Mouse (Mus musculus) heart, embryonic 13.5 days (tissue): ENCODE results near the gene Cyp4a14. TPM values are rescaled to one million over a fixed set of nuclear protein-coding genes. Genes with fewer than 3 reads are reported as not detected.
"Not testable (repeated sequence)": the region's sequence is repeated elsewhere in the genome, so short reads cannot be mapped to it uniquely, and the experiment has no call there.

Experiments used
- ATAC-seq: fragments of 200-750 bp; cut with Nextera tagmentation; 2 replicates; pipeline ENCODE4 v1.8.0; 2017; ENCODE audit warnings: moderate TSS enrichment; ENCODE audit not compliant: insufficient number of reproducible peaks, low FRiP score, low TSS enrichment; ENCODE audit errors: extremely low read depth
- H3K27ac ChIP-seq: fragments of 300-500 bp; sonication (generic); replicated peaks from 2 replicates; pipeline ENCODE4 v1.5.1; 2015; ENCODE audit warnings: moderate library complexity, mild to moderate bottlenecking, inconsistent platforms
- H3K27me3 ChIP-seq: fragments of 300-500 bp; sonication (generic); replicated peaks from 2 replicates; pipeline ENCODE4 v1.6.1; 2015; ENCODE audit warnings: mild to moderate bottlenecking, inconsistent platforms
- H3K36me3 ChIP-seq: fragments of 300-500 bp; sonication (generic); 2 replicates; pipeline ENCODE4 v1.6.1; 2015; ENCODE audit warnings: mild to moderate bottlenecking, inconsistent platforms
- H3K4me1 ChIP-seq: fragments of 300-500 bp; sonication (generic); 2 replicates; pipeline ENCODE4 v1.6.1; 2015; ENCODE audit warnings: inconsistent platforms
- H3K4me2 ChIP-seq: fragments of 300-500 bp; sonication (generic); 2 replicates; pipeline ENCODE4 v1.6.1; 2015; ENCODE audit warnings: inconsistent platforms, mild to moderate bottlenecking, moderate library complexity
- H3K4me3 ChIP-seq: fragments of 300-500 bp; sonication (generic); 2 replicates; pipeline ENCODE4 v1.5.1; 2015; ENCODE audit warnings: moderate library complexity, mild to moderate bottlenecking, inconsistent platforms
- H3K9ac ChIP-seq: fragments of 300-500 bp; sonication (generic); 2 replicates; pipeline ENCODE4 v1.6.1; 2015; ENCODE audit warnings: inconsistent platforms, mild to moderate bottlenecking, moderate library complexity
- H3K9me3 ChIP-seq: fragments of 300-500 bp; sonication (generic); 2 replicates; pipeline ENCODE4 v1.6.1; 2016; ENCODE audit warnings: inconsistent platforms
- WGBS: fragments of 180-500 bp; shearing (Covaris S2); methylation state at CpG from one replicate; pipeline ENCODE4 v1.1.7; 2015; ENCODE audit warnings: mixed read lengths; 5-methylcytosine and 5-hydroxymethylcytosine counted together
- polyA plus RNA-seq: library from polyadenylated mRNA; unstranded; fragments of >200 nt; fragmentation: Nextera tagmentation; extraction: Ambion mirVana; gene quantifications from 2 replicates; pipeline ENCODE4 v1.2.1, GENCODE M21; 2015

The Cyp4a14 gene
- polyA plus RNA-seq, result not detected in 2 replicates

DNA sequence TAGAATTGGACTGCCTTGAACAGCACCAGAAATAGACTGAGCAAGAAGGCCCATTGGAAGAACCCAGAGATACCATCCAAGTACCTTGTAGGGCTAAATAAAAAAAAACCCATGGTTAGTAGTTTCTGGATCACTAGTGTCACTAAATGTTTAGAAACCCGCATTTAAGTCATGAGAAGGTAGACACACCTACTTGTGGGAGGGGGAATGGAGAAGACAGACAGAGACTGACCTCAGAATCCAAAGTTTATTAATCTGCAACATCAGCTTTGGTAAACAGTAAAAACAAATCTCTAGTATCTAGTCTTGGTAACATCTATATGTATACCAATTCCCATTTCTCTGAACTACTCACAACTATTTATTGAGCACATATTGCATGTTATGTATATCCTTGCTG, at the start of gene Cyp4a14:
Gene Cyp4a14 (minus strand): TSS at position 142 of the 400 bp plus-strand sequence.
- no peak within 1 kb of the TSS for H3K4me3 ChIP-seq
- H3K9ac ChIP-seq, result no peak within 1 kb of the TSS
- H3K4me2 ChIP-seq, result no peak within 1 kb of the TSS
- no peak within 1 kb of the TSS for H3K27ac ChIP-seq
- no peaks in the 10 kb centered on the region for H3K4me1 ChIP-seq
- WGBS, result 60% methylated on average over 1 of the region's 1 CpGs
- H3K36me3 ChIP-seq, result no peaks in the 10 kb centered on the region
- no peaks in the 10 kb centered on the region for H3K27me3 ChIP-seq
- no peak for ATAC-seq
- no peaks in the 10 kb centered on the region for H3K9me3 ChIP-seq

DNA sequence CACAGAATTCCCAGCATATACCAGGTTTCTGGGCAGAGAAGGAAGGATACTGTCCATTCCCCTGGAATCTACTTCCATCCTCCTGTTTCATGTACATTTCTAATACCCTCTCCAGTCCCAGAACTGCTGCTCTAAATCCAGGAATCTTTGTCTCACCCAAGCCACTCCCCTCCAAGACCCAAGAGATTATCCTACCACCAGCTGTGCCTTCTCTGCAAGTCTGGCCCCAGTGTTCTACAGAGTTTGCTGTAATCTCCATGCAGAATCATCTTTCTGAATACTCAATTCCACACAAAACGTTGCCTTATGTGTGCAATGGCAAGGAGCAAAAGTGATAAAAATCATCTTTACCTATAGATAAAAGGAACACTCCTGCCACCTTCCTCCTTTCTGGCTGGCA, 49.2 kb upstream of the Cyp4a14 start:
- no peaks in the 10 kb centered on the region for H3K27me3 ChIP-seq
- no peak overlapping the region for H3K9ac ChIP-seq
- H3K4me1 ChIP-seq, result no peaks in the 10 kb centered on the region
- H3K36me3 ChIP-seq, result no peaks in the 10 kb centered on the region
- H3K27ac ChIP-seq, result no peak overlapping the region
- H3K4me3 ChIP-seq, result no peak overlapping the region
- 26% methylated on average over 1 of the region's 1 CpGs for WGBS
- H3K4me2 ChIP-seq, result no peak overlapping the region
- H3K9me3 ChIP-seq, result peaks cover 3% of the 10 kb centered on the region; the same call in 1 of the 2 replicates
- no peak for ATAC-seq

GRCm38 (mm10) chr4:115521766-115522165, 25.8 kb upstream of the Cyp4a14 start:
- H3K4me3 ChIP-seq, result no peak overlapping the region
- no peak overlapping the region for H3K27ac ChIP-seq
- ATAC-seq, result no peak
- H3K9me3 ChIP-seq, result no peaks in the 10 kb centered on the region
- no peaks in the 10 kb centered on the region for H3K27me3 ChIP-seq
- H3K4me1 ChIP-seq, result no peaks in the 10 kb centered on the region
- H3K4me2 ChIP-seq, result no peak overlapping the region
- no peak overlapping the region for H3K9ac ChIP-seq
- no peaks in the 10 kb centered on the region for H3K36me3 ChIP-seq
- WGBS, result 79% methylated on average over 2 of the region's 2 CpGs

DNA sequence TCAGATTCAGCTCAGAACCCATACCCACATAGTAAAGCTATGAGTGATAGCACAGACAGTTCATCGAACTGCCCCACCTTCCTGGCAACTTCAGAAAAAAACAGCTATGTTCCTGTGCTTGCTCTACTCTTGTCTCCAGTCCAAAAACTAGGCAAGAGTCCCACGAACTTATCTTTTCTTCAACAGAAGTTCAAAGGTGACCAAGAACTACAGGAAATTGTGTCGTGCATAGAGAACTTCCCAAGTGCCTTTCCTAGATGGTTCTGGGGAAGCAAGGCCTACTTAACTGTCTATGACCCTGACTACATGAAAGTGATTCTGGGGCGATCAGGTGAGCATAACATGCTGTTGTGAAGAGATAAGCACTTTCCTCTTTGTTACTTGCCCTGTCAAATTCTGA, 23.5 kb upstream of the Cyp4a14 start:
- no peak overlapping the region for H3K27ac ChIP-seq
- WGBS, result 43% methylated on average over 4 of the region's 4 CpGs
- no peaks in the 10 kb centered on the region for H3K36me3 ChIP-seq
- H3K27me3 ChIP-seq, result no peaks in the 10 kb centered on the region
- ATAC-seq, result no peak
- H3K4me1 ChIP-seq, result no peaks in the 10 kb centered on the region
- no peak overlapping the region for H3K9ac ChIP-seq
- H3K4me3 ChIP-seq, result no peak overlapping the region
- no peaks in the 10 kb centered on the region for H3K9me3 ChIP-seq
- no peak overlapping the region for H3K4me2 ChIP-seq

DNA sequence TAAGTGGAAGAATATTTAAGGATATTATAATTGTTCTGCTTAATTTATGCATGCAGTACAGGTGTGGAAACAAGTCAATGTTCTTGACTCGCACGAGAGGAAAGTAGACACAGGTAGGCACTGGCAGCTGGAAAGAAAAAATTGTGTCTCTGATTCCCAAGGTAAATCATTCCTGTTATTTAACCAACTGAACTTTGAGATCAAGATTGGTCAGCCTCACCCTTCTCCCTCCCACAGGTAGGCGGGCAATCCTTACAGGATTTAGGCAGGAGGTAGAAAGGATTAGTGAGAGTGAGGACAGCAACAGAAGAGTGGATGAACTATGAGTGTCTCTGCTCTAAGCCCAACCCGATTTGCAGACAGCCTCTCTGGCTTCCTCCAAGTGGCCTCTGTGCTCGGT, 22.1 kb upstream of the Cyp4a14 start, which contains the start of gene Cyp4a10:
Gene Cyp4a10 (plus strand): TSS at position 265 of the 400 bp plus-strand sequence.
- not testable (repeated sequence) for H3K4me3 ChIP-seq, H3K36me3 ChIP-seq, H3K9ac ChIP-seq, H3K27ac ChIP-seq, H3K27me3 ChIP-seq, H3K4me2 ChIP-seq, H3K9me3 ChIP-seq, ATAC-seq, H3K4me1 ChIP-seq
- WGBS, result 68% methylated on average over 5 of the region's 5 CpGs

DNA sequence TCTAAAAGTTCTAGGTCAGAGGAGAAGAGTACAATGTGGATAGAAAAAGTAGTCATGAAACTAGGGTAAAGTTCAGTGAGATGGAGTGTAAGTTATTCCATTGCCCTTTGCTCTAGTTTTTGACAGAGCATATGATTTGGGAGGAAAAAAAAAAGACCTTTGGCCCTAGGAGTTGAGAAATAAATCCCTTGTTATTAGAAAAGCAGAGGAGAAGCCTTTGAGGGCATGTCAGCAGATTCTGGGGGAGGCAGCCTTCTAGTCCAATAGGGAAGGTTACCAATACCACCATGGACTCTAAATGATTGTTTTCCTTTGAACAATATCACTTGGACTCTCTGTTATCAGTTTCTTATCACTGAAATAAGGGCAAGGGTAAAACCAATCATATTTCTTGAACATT, 18.0 kb upstream of the Cyp4a14 start:
- not testable (repeated sequence) for H3K36me3 ChIP-seq, H3K27ac ChIP-seq, H3K9me3 ChIP-seq, H3K4me1 ChIP-seq, H3K4me2 ChIP-seq, H3K9ac ChIP-seq, H3K4me3 ChIP-seq, ATAC-seq, H3K27me3 ChIP-seq

GRCm38 (mm10) chr4:115497466-115497865, 1.5 kb upstream of the Cyp4a14 start:
- no peaks in the 10 kb centered on the region for H3K4me1 ChIP-seq
- H3K4me3 ChIP-seq, result no peak overlapping the region
- no peak overlapping the region for H3K9ac ChIP-seq
- H3K27ac ChIP-seq, result no peak overlapping the region
- H3K4me2 ChIP-seq, result no peak overlapping the region
- no peak for ATAC-seq
- WGBS, result 78% methylated on average over 3 of the region's 3 CpGs
- no peaks in the 10 kb centered on the region for H3K36me3 ChIP-seq
- no peaks in the 10 kb centered on the region for H3K27me3 ChIP-seq
- no peaks in the 10 kb centered on the region for H3K9me3 ChIP-seq

- no peak for ATAC-seq
- Histone ChIP-seq H3K4me1 (no peaks in the 10 kb centered on the region), H3K27me3 (no peaks in the 10 kb centered on the region), H3K4me3 (no peak overlapping the region), H3K27ac (no peak overlapping the region), H3K4me2 (no peak overlapping the region), H3K9ac (no peak overlapping the region), H3K36me3 (no peaks in the 10 kb centered on the region), H3K9me3 (no peaks in the 10 kb centered on the region)
- WGBS, result 48% methylated on average over 6 of the region's 6 CpGs
Measured at GRCm38 (mm10) chr4:115481006-115481652, 14.8 kb downstream of the Cyp4a14 start.

GRCm38 (mm10) chr4:115476051-115476450, 19.9 kb downstream of the Cyp4a14 start:
- H3K9ac ChIP-seq, H3K4me2 ChIP-seq, H3K27me3 ChIP-seq, H3K27ac ChIP-seq, ATAC-seq, H3K4me3 ChIP-seq, H3K36me3 ChIP-seq, H3K4me1 ChIP-seq, H3K9me3 ChIP-seq: not testable (repeated sequence)

DNA sequence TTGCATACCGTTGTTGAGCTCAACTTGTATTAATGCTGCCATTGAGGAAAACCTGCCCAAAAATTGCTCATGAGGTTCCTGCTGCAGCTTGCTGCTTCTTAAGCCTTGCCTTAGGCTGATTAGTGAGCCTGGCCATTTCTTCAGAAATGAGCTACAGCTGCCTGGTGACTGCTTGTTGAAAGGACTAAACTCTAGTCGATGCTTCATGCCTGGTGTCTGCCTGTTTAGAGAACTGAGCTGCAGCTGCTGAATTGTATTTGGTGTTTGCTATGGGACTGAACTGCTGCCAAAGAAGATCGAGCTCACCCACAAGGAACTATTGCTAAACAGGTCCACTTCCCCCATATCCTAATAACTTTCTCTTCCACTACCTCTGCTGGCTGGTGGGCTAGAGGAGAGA, 22.4 kb downstream of the Cyp4a14 start:
- H3K27me3 ChIP-seq, H3K4me2 ChIP-seq, H3K9me3 ChIP-seq, H3K9ac ChIP-seq, H3K4me3 ChIP-seq, ATAC-seq, H3K27ac ChIP-seq, H3K4me1 ChIP-seq, H3K36me3 ChIP-seq: not testable (repeated sequence)
- WGBS, result 70% methylated on average over 3 of the region's 3 CpGs

- WGBS, result 62% methylated on average over 3 of the region's 3 CpGs
- no peak within 1 kb of the TSS for H3K27ac ChIP-seq
Measured at GRCm38 (mm10) chr4:115452304-115452703, 43.6 kb downstream of the Cyp4a14 start, which contains the start of gene Cyp4a30b. Gene Cyp4a30b, plus strand, starts transcription at chr4:115452604.

GRCm38 (mm10) chr4:115450577-115451137, 45.3 kb downstream of the Cyp4a14 start:
- Histone ChIP-seq H3K9me3 (no peaks in the 10 kb centered on the region), H3K36me3 (no peaks in the 10 kb centered on the region), H3K4me1 (no peaks in the 10 kb centered on the region), H3K27ac (no peak overlapping the region), H3K9ac (no peak overlapping the region), H3K4me3 (no peak overlapping the region), H3K4me2 (no peak overlapping the region), H3K27me3 (no peaks in the 10 kb centered on the region)
- no peak for ATAC-seq
- WGBS, result 63% methylated on average over 3 of the region's 3 CpGs

More at GRCm38 (mm10) chr4:115452304-115452703, 43.6 kb downstream of the Cyp4a14 start, which contains the start of gene Cyp4a30b:
- H3K9ac ChIP-seq, result no peak within 1 kb of the TSS
- no peak within 1 kb of the TSS for H3K4me2 ChIP-seq
- no peak within 1 kb of the TSS for H3K4me3 ChIP-seq
- no peaks in the 10 kb centered on the region for H3K9me3 ChIP-seq
- ATAC-seq, result no peak
- no peaks in the 10 kb centered on the region for H3K36me3 ChIP-seq
- no peaks in the 10 kb centered on the region for H3K4me1 ChIP-seq
- H3K27me3 ChIP-seq, result no peaks in the 10 kb centered on the region
